8 mouse cellular contexts compared by ENCODE assay signal in genomic region chr5:54155227-54155776, GRCm38 (mm10).
A peak's percentile ranks its signal among the peaks of the same experiment; 100 is the strongest.
DNase-seq lines count a peak whose midpoint lies in the region; ATAC-seq lines count a peak whose summit lies in the region.

No protein-coding gene starts in this region.

- H3K9ac ChIP-seq in kidney, embryonic 16.5 days (replicated peaks; ENCODE audit: low read length) = no peak overlapping the region
- peak overlapping the region; percentile 22; the same call in 1 of the 2 replicates for H3K9ac ChIP-seq in forebrain, embryonic 15.5 days (replicated peaks)
- no peak overlapping the region for H3K9ac ChIP-seq in midbrain, embryonic 15.5 days

- H3K9me3 ChIP-seq in kidney, embryonic 16.5 days (ENCODE audit: low read length) = no peaks in the 10 kb centered on the region
- no peaks in the 10 kb centered on the region for H3K9me3 ChIP-seq in embryonic facial prominence, embryonic 10.5 days
- H3K9me3 ChIP-seq in forebrain, embryonic 15.5 days = no peaks in the 10 kb centered on the region
- H3K9me3 ChIP-seq in midbrain, embryonic 15.5 days = no peaks in the 10 kb centered on the region

- 55% methylated on average over 12 of the region's 12 CpGs for WGBS in kidney, embryonic 16.5 days
- WGBS in embryonic facial prominence, embryonic 10.5 days = 66% methylated on average over 12 of the region's 12 CpGs
- 18% methylated on average over 12 of the region's 12 CpGs for WGBS in forebrain, embryonic 15.5 days
- 41% methylated on average over 12 of the region's 12 CpGs for WGBS in midbrain, embryonic 15.5 days

- H3K36me3 ChIP-seq in kidney, embryonic 16.5 days (ENCODE audit: insufficient read depth, low read length) = no peaks in the 10 kb centered on the region
- H3K36me3 ChIP-seq in embryonic facial prominence, embryonic 10.5 days (replicated peaks) = no peaks in the 10 kb centered on the region
- H3K36me3 ChIP-seq in forebrain, embryonic 15.5 days = no peaks in the 10 kb centered on the region
- no peaks in the 10 kb centered on the region for H3K36me3 ChIP-seq in midbrain, embryonic 15.5 days (replicated peaks)

- H3K4me3 ChIP-seq in kidney, embryonic 16.5 days (ENCODE audit: low read length) = peak overlapping the region; percentile 5; the same call in 1 of the 2 replicates
- peak overlapping the region; percentile 25; the same call in 1 of the 2 replicates for H3K4me3 ChIP-seq in embryonic facial prominence, embryonic 10.5 days
- peak overlapping the region; percentile 32 for H3K4me3 ChIP-seq in forebrain, embryonic 15.5 days
- H3K4me3 ChIP-seq in midbrain, embryonic 15.5 days = peak overlapping the region; percentile 28

- peak overlapping the region; percentile 41 for H3K4me2 ChIP-seq in kidney, embryonic 16.5 days (replicated peaks; ENCODE audit: low read depth, low read length)
- H3K4me2 ChIP-seq in forebrain, embryonic 15.5 days (replicated peaks) = peak overlapping the region; percentile 45
- H3K4me2 ChIP-seq in midbrain, embryonic 15.5 days = peak overlapping the region; percentile 47

- H3K4me1 ChIP-seq in kidney, embryonic 16.5 days (ENCODE audit: insufficient read depth, low read length) = 0 out of 2 replicates have a peak, but pooled peaks cover 8% of the 10 kb centered on the region
- H3K4me1 ChIP-seq in embryonic facial prominence, embryonic 10.5 days = peaks cover 12% of the 10 kb centered on the region; the same call in 1 of the 2 replicates
- H3K4me1 ChIP-seq in forebrain, embryonic 15.5 days = peaks cover 29% of the 10 kb centered on the region
- peaks cover 19% of the 10 kb centered on the region for H3K4me1 ChIP-seq in midbrain, embryonic 15.5 days

- H3K27ac ChIP-seq in kidney, embryonic 16.5 days (ENCODE audit: low read length) = no peak overlapping the region
- H3K27ac ChIP-seq in embryonic facial prominence, embryonic 10.5 days (replicated peaks) = no peak overlapping the region
- peak overlapping the region; percentile 49 for H3K27ac ChIP-seq in forebrain, embryonic 15.5 days (replicated peaks)
- 0 out of 2 replicates have a peak overlapping the region, but pooled peaks have one; percentile 52 for H3K27ac ChIP-seq in midbrain, embryonic 15.5 days

- ATAC-seq in kidney, embryonic 16.5 days (ENCODE audit: low FRiP score, low TSS enrichment) = no peak
- ATAC-seq in forebrain, embryonic 15.5 days (replicated peaks) = peak; percentile 71
- ATAC-seq in midbrain, embryonic 15.5 days (replicated peaks) = peak; percentile 76

- DNase-seq in kidney, postnatal 25 days = no peak
- no peak for DNase-seq in embryonic facial prominence, embryonic 10.5 days (ENCODE audit: low spot score)
- DNase-seq in embryo, embryonic 9.5 days (ENCODE audit: extremely low spot score) = no peak
- no peak for DNase-seq in frontal cortex, adult 2 months (ENCODE audit: extremely low spot score in 1 of 2, low spot score in 1 of 2)
- no peak for DNase-seq in adrenal gland, adult 8-10 months

- H3K27me3 ChIP-seq in kidney, embryonic 16.5 days (ENCODE audit: insufficient read depth, low read length) = no peaks in the 10 kb centered on the region
- H3K27me3 ChIP-seq in embryonic facial prominence, embryonic 10.5 days (replicated peaks; ENCODE audit: low read depth, poor library complexity, severe bottlenecking) = peaks cover 4% of the 10 kb centered on the region; the same call in 1 of the 2 replicates
- H3K27me3 ChIP-seq in forebrain, embryonic 15.5 days = no peaks in the 10 kb centered on the region
- H3K27me3 ChIP-seq in midbrain, embryonic 15.5 days (replicated peaks) = no peaks in the 10 kb centered on the region

Comparison
In these comparisons a context has a peak if more than half of its experiments do, and no peak if none do; other contexts are left out.
1. H3K27ac ChIP-seq: peak in forebrain, embryonic 15.5 days (single experiment) and midbrain, embryonic 15.5 days (single experiment); none in kidney, embryonic 16.5 days (single experiment) and embryonic facial prominence, embryonic 10.5 days (single experiment).
2. Peak in every context shown above with its lines, with median percentiles within 50 percentile points of each other: H3K4me2 ChIP-seq and H3K4me3 ChIP-seq.